Mouse (Mus musculus) brain, embryonic 18.5 days (tissue): Measurements from ENCODE around the gene Gdf7.

Experiments
- DNase-seq: peaks from one replicate; pipeline ENCODE4 v3.0.0-alpha.2; 2012; ENCODE audit warnings: low read depth, low spot score

Gene Gdf7

GRCm38 (mm10) chr12:8297586-8298214 lies 4.1 kb downstream of the Gdf7 start:
- no peak for DNase-seq

- DNase-seq: no peak
Observed at GRCm38 (mm10) chr12:8296154-8296553, 5.6 kb downstream of the Gdf7 start.

GRCm38 (mm10) chr12:8295307-8295913 lies 6.3 kb downstream of the Gdf7 start:
- DNase-seq: no peak

GRCm38 (mm10) chr12:8291157-8291853 lies 10.4 kb downstream of the Gdf7 start:
- no peak for DNase-seq

- DNase-seq: no peak
Observed at GRCm38 (mm10) chr12:8289499-8289898, 12.3 kb downstream of the Gdf7 start.

- no peak for DNase-seq
Observed at GRCm38 (mm10) chr12:8289099-8289498, 12.7 kb downstream of the Gdf7 start.

GRCm38 (mm10) chr12:8287970-8288369 lies 13.8 kb downstream of the Gdf7 start:
- no peak for DNase-seq

GRCm38 (mm10) chr12:8281225-8282017 lies 20.3 kb downstream of the Gdf7 start:
- no peak for DNase-seq

GRCm38 (mm10) chr12:8275424-8275823 lies 26.3 kb downstream of the Gdf7 start:
- no peak for DNase-seq

- no peak for DNase-seq
Observed at GRCm38 (mm10) chr12:8273471-8274171, 28.1 kb downstream of the Gdf7 start.

- no peak for DNase-seq
Observed at GRCm38 (mm10) chr12:8271405-8271804, 30.3 kb downstream of the Gdf7 start.

GRCm38 (mm10) chr12:8269627-8270026 lies 32.1 kb downstream of the Gdf7 start:
- no peak for DNase-seq

GRCm38 (mm10) chr12:8266311-8266710 lies 35.4 kb downstream of the Gdf7 start:
- DNase-seq: no peak

- no peak for DNase-seq
Observed at GRCm38 (mm10) chr12:8260297-8260696, 41.5 kb downstream of the Gdf7 start.
